Mouse (Mus musculus) embryonic fibroblast, embryonic 13.5 days (primary cell): ENCODE results near the gene Cadps.

ENCODE experiments used
- CTCF ChIP-seq: IDR thresholded peaks from 2 replicates; pipeline ENCODE4 v1.5.1; 2011; ENCODE audit warnings: mild to moderate bottlenecking, control low read depth, low read length, moderate library complexity, borderline replicate concordance; ENCODE audit not compliant: insufficient read depth
- POLR2A ChIP-seq: IDR thresholded peaks from 2 replicates; pipeline ENCODE4 v1.6.1; 2011; ENCODE audit warnings: low read depth, mild to moderate bottlenecking, control low read depth, low read length, moderate library complexity

DNA sequence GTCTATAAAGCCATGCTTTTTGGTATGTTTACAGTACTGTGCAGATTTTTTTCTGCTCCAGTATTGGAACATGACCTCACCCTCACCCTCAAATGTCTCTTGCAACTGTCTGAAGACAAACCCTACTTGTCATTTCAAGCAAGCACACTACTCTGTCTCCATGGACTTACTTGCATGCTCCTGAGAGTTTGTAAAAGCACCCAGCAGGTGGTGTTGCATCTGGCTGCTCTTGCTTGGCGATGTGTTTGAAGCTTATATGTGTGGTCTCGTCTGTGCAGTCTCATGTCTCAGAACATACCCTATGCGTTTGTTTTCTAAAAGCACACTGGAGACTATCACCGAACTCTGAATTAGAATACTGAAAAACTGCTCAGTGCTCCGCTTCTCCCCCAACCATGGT lies 241.2 kb downstream of the Cadps start:
- TF ChIP-seq CTCF (no peak), POLR2A (no peak)
